Mouse (Mus musculus) limb, embryonic 15.5 days (tissue): ENCODE data around the gene Larp6. TPM values are rescaled to one million over a fixed set of nuclear protein-coding genes. Genes with fewer than 3 reads are reported as not detected.

ENCODE experiments used
- ATAC-seq: fragments of 200-750 bp; cut with Nextera tagmentation; 2 replicates; pipeline ENCODE4 v1.8.0; 2017; ENCODE audit warnings: low read depth, moderate TSS enrichment; ENCODE audit not compliant: insufficient number of reproducible peaks, low FRiP score, low TSS enrichment
- H3K27ac ChIP-seq: fragments of 300-500 bp; sonication (generic); 2 replicates; pipeline ENCODE4 v1.5.1; 2015; ENCODE audit warnings: moderate library complexity, mild to moderate bottlenecking, inconsistent platforms
- H3K27me3 ChIP-seq: fragments of 300-500 bp; sonication (generic); 2 replicates; pipeline ENCODE4 v1.6.1; 2015; ENCODE audit warnings: inconsistent platforms
- H3K36me3 ChIP-seq: fragments of 300-500 bp; sonication (generic); 2 replicates; pipeline ENCODE4 v1.6.1; 2015; ENCODE audit warnings: inconsistent platforms
- H3K4me1 ChIP-seq: fragments of 300-500 bp; sonication (generic); 2 replicates; pipeline ENCODE4 v1.6.1; 2015; ENCODE audit warnings: inconsistent platforms
- H3K4me2 ChIP-seq: fragments of 300-500 bp; sonication (generic); 2 replicates; pipeline ENCODE4 v1.6.1; 2015; ENCODE audit warnings: mild to moderate bottlenecking, inconsistent platforms
- H3K4me3 ChIP-seq: fragments of 300-500 bp; sonication (generic); 2 replicates; pipeline ENCODE4 v1.5.1; 2015; ENCODE audit warnings: mild to moderate bottlenecking, inconsistent platforms
- H3K9ac ChIP-seq: fragments of 300-500 bp; sonication (generic); 2 replicates; pipeline ENCODE4 v1.6.1; 2015; ENCODE audit warnings: inconsistent platforms
- H3K9me3 ChIP-seq: fragments of 300-500 bp; sonication (generic); 2 replicates; pipeline ENCODE4 v1.6.1; 2016; ENCODE audit warnings: inconsistent platforms
- WGBS: fragments of 180-500 bp; shearing (Covaris S2); methylation state at CpG from one replicate; pipeline ENCODE4 v1.1.7; 2015; 5-methylcytosine and 5-hydroxymethylcytosine counted together
- polyA plus RNA-seq: library from polyadenylated mRNA; unstranded; fragments of >200 nt; fragmentation: Nextera tagmentation; extraction: Ambion mirVana; gene quantifications from 2 replicates; pipeline ENCODE4 v1.2.1, GENCODE M21; 2015

The Larp6 gene
- polyA plus RNA-seq, 1 experiment from 2014 or later: 4.1 TPM

GRCm38 (mm10) chr9:60687891-60688324 is 24.9 kb upstream of the Larp6 start, which contains the start of gene Lrrc49:
TSS of gene Lrrc49 (minus strand) at chr9:60688158.
- peak within 1 kb of the TSS; percentile 72 for H3K4me3 ChIP-seq
- under 1% methylated on average over 21 of the region's 21 CpGs for WGBS

GRCm38 (mm10) chr9:60692624-60693023 is 20.2 kb upstream of the Larp6 start:
- Histone ChIP-seq H3K36me3 (no peaks in the 10 kb centered on the region), H3K27ac (no peak overlapping the region), H3K4me3 (no peak overlapping the region), H3K9ac (no peak overlapping the region), H3K4me2 (no peak overlapping the region), H3K4me1 (0 out of 2 replicates have a peak, but pooled peaks cover 2% of the 10 kb centered on the region), H3K9me3 (no peaks in the 10 kb centered on the region), H3K27me3 (no peaks in the 10 kb centered on the region)
- WGBS: 48% methylated on average over 4 of the region's 4 CpGs
- no peak for ATAC-seq

More at GRCm38 (mm10) chr9:60687891-60688324, 24.9 kb upstream of the Larp6 start, which contains the start of gene Lrrc49:
- no peaks in the 10 kb centered on the region for H3K36me3 ChIP-seq
- peak within 1 kb of the TSS; percentile 89 for H3K27ac ChIP-seq
- no peaks in the 10 kb centered on the region for H3K9me3 ChIP-seq
- peaks cover 4% of the 10 kb centered on the region; the same call in 1 of the 2 replicates for H3K4me1 ChIP-seq
- H3K4me2 ChIP-seq: peak within 1 kb of the TSS; percentile 67
- H3K9ac ChIP-seq: peak within 1 kb of the TSS; percentile 35
- peak; percentile 92 for ATAC-seq
- H3K27me3 ChIP-seq: no peaks in the 10 kb centered on the region

GRCm38 (mm10) chr9:60693986-60694385 is 18.8 kb upstream of the Larp6 start:
- Histone ChIP-seq H3K4me3 (no peak overlapping the region), H3K9ac (no peak overlapping the region), H3K9me3 (no peaks in the 10 kb centered on the region), H3K4me2 (no peak overlapping the region), H3K27me3 (no peaks in the 10 kb centered on the region), H3K27ac (no peak overlapping the region), H3K4me1 (no peaks in the 10 kb centered on the region), H3K36me3 (no peaks in the 10 kb centered on the region)
- ATAC-seq: no peak
- 49% methylated on average over 2 of the region's 2 CpGs for WGBS

GRCm38 (mm10) chr9:60696271-60696985 is 16.4 kb upstream of the Larp6 start:
- Histone ChIP-seq H3K27ac (no peak overlapping the region), H3K4me2 (no peak overlapping the region), H3K9me3 (no peaks in the 10 kb centered on the region), H3K4me3 (no peak overlapping the region), H3K4me1 (no peaks in the 10 kb centered on the region), H3K27me3 (no peaks in the 10 kb centered on the region), H3K9ac (no peak overlapping the region), H3K36me3 (no peaks in the 10 kb centered on the region)
- 54% methylated on average over 6 of the region's 6 CpGs for WGBS
- no peak for ATAC-seq

GRCm38 (mm10) chr9:60699581-60700231 is 13.1 kb upstream of the Larp6 start:
- H3K9me3 ChIP-seq: no peaks in the 10 kb centered on the region
- no peaks in the 10 kb centered on the region for H3K36me3 ChIP-seq
- no peak overlapping the region for H3K9ac ChIP-seq
- ATAC-seq: no peak
- no peak overlapping the region for H3K27ac ChIP-seq
- H3K27me3 ChIP-seq: no peaks in the 10 kb centered on the region
- H3K4me3 ChIP-seq: no peak overlapping the region
- 67% methylated on average over 18 of the region's 18 CpGs for WGBS
- no peaks in the 10 kb centered on the region for H3K4me1 ChIP-seq
- no peak overlapping the region for H3K4me2 ChIP-seq

GRCm38 (mm10) chr9:60707594-60707993 is 5.2 kb upstream of the Larp6 start:
- ATAC-seq: no peak
- Histone ChIP-seq H3K9me3 (no peaks in the 10 kb centered on the region), H3K36me3 (no peaks in the 10 kb centered on the region), H3K27me3 (no peaks in the 10 kb centered on the region), H3K27ac (no peak overlapping the region), H3K9ac (no peak overlapping the region), H3K4me1 (no peaks in the 10 kb centered on the region), H3K4me3 (no peak overlapping the region), H3K4me2 (no peak overlapping the region)
- WGBS: 89% methylated on average over 2 of the region's 2 CpGs

GRCm38 (mm10) chr9:60708606-60709005 is 4.2 kb upstream of the Larp6 start:
- Histone ChIP-seq H3K36me3 (no peaks in the 10 kb centered on the region), H3K27me3 (no peaks in the 10 kb centered on the region), H3K9me3 (no peaks in the 10 kb centered on the region), H3K4me2 (no peak overlapping the region), H3K4me3 (no peak overlapping the region), H3K9ac (no peak overlapping the region), H3K27ac (no peak overlapping the region), H3K4me1 (peaks cover 6% of the 10 kb centered on the region; the same call in 1 of the 2 replicates)
- 84% methylated on average over 5 of the region's 5 CpGs for WGBS
- no peak for ATAC-seq

GRCm38 (mm10) chr9:60709721-60710120 is 3.1 kb upstream of the Larp6 start:
- Histone ChIP-seq H3K36me3 (no peaks in the 10 kb centered on the region), H3K9ac (no peak overlapping the region), H3K9me3 (no peaks in the 10 kb centered on the region), H3K4me3 (no peak overlapping the region), H3K4me1 (peaks cover 11% of the 10 kb centered on the region), H3K27me3 (no peaks in the 10 kb centered on the region), H3K27ac (no peak overlapping the region), H3K4me2 (no peak overlapping the region)
- 76% methylated on average over 6 of the region's 6 CpGs for WGBS
- no peak for ATAC-seq

GRCm38 (mm10) chr9:60712011-60712410 is 778 bp upstream of the Larp6 start:
- no peak overlapping the region for H3K4me2 ChIP-seq
- WGBS: 68% methylated on average over 5 of the region's 5 CpGs

GRCm38 (mm10) chr9:60713616-60714015 is 827 bp downstream of the Larp6 start:
- Histone ChIP-seq H3K9ac (peak overlapping the region; percentile 60; the same call in 1 of the 2 replicates), H3K4me2 (peak overlapping the region; percentile 96), H3K4me3 (peak overlapping the region; percentile 58), H3K9me3 (no peaks in the 10 kb centered on the region), H3K27me3 (no peaks in the 10 kb centered on the region), H3K36me3 (no peaks in the 10 kb centered on the region), H3K27ac (no peak overlapping the region), H3K4me1 (peaks cover 11% of the 10 kb centered on the region)
- WGBS: 31% methylated on average over 4 of the region's 4 CpGs
- no peak for ATAC-seq

More at GRCm38 (mm10) chr9:60712011-60712410, 778 bp upstream of the Larp6 start:
- Histone ChIP-seq H3K4me1 (peaks cover 11% of the 10 kb centered on the region), H3K4me3 (no peak overlapping the region), H3K36me3 (no peaks in the 10 kb centered on the region), H3K9me3 (no peaks in the 10 kb centered on the region), H3K27ac (no peak overlapping the region), H3K27me3 (no peaks in the 10 kb centered on the region), H3K9ac (no peak overlapping the region)
- ATAC-seq: no peak

- Histone ChIP-seq H3K4me2 (no peak overlapping the region), H3K27me3 (no peaks in the 10 kb centered on the region), H3K9me3 (no peaks in the 10 kb centered on the region), H3K4me3 (no peak overlapping the region), H3K36me3 (no peaks in the 10 kb centered on the region), H3K9ac (no peak overlapping the region), H3K4me1 (peaks cover 11% of the 10 kb centered on the region), H3K27ac (no peak overlapping the region)
- 77% methylated on average over 6 of the region's 6 CpGs for WGBS
- ATAC-seq: no peak
Observed at GRCm38 (mm10) chr9:60714191-60714590, 1.4 kb downstream of the Larp6 start.

- Histone ChIP-seq H3K9me3 (no peaks in the 10 kb centered on the region), H3K4me1 (peaks cover 11% of the 10 kb centered on the region), H3K27me3 (no peaks in the 10 kb centered on the region), H3K4me3 (no peak overlapping the region), H3K4me2 (no peak overlapping the region), H3K9ac (no peak overlapping the region), H3K27ac (no peak overlapping the region), H3K36me3 (no peaks in the 10 kb centered on the region)
- WGBS: 86% methylated on average over 4 of the region's 4 CpGs
- ATAC-seq: no peak
Observed at GRCm38 (mm10) chr9:60715271-60715670, 2.5 kb downstream of the Larp6 start.
